Comparison of ENCODE assay signal across 21 mouse cellular contexts in genomic region chr14:24222273-24222672, GRCm38 (mm10). TPM values are rescaled to one million over a fixed set of nuclear protein-coding genes. Genes with fewer than 3 reads are reported as not detected.
"Had no signal": no experiment of that assay in that cellular context is flagged by ENCODE, and none has a peak within 500 bp of the region (broad histone marks: within the 10 kb centered on the region; RNA-seq: fewer than 3 reads in every experiment).

No protein-coding gene starts in this region.

- DNase-seq: liver, postnatal 0 days; lung, adult 2 months; lung, postnatal 14 days; lung, postnatal 36 days; right cerebral cortex, adult 18-20 months; right cerebral cortex, postnatal 25 days; right cerebral cortex, postnatal 4 days; spleen, adult 18-20 months; thymus, adult 18-20 months; thymus, postnatal 14 days; thymus, postnatal 36 days had no signal

- H3K4me1 ChIP-seq: megakaryocyte, embryonic 14.5 days had no signal

- ATAC-seq: liver, postnatal 0 days; lung, postnatal 0 days; midbrain, embryonic 13.5 days; midbrain, embryonic 15.5 days had no signal

- H3K27me3 ChIP-seq: lung, embryonic 15.5 days; midbrain, embryonic 13.5 days; midbrain, embryonic 15.5 days; neural tube, embryonic 13.5 days; neural tube, embryonic 15.5 days had no signal

- H3K9me3 ChIP-seq: lung, embryonic 15.5 days; megakaryocyte, embryonic 14.5 days; midbrain, embryonic 13.5 days; midbrain, embryonic 15.5 days; neural tube, embryonic 13.5 days; neural tube, embryonic 15.5 days had no signal

- H3K4me2 ChIP-seq: lung, embryonic 15.5 days; midbrain, embryonic 11.5 days; midbrain, embryonic 13.5 days; midbrain, embryonic 15.5 days; neural tube, embryonic 13.5 days; neural tube, embryonic 15.5 days had no signal

- H3K27ac ChIP-seq: lung, embryonic 15.5 days; macrophage; midbrain, embryonic 13.5 days; midbrain, embryonic 15.5 days; neural tube, embryonic 13.5 days; neural tube, embryonic 15.5 days had no signal

- H3K9ac ChIP-seq: liver, postnatal 0 days; lung, embryonic 15.5 days; midbrain, embryonic 13.5 days; midbrain, embryonic 15.5 days; neural tube, embryonic 13.5 days; neural tube, embryonic 15.5 days had no signal

- H3K36me3 ChIP-seq: lung, embryonic 15.5 days; midbrain, embryonic 15.5 days; neural tube, embryonic 13.5 days; neural tube, embryonic 15.5 days had no signal

- H3K4me3 ChIP-seq: lung, embryonic 15.5 days; megakaryocyte, embryonic 14.5 days; midbrain, embryonic 13.5 days; midbrain, embryonic 15.5 days; neural tube, embryonic 13.5 days; neural tube, embryonic 15.5 days had no signal

RNA-seq across cellular contexts. Expression of gene Dlg5, which starts 23.4 kb away (rescaled TPM):
- total RNA-seq: megakaryocyte progenitor cell, adult 5-6 weeks had no signal
